Mouse (Mus musculus): ENCODE measurements around the gene Dcxr. TPM values are rescaled to one million over a fixed set of nuclear protein-coding genes. Genes with fewer than 3 reads are reported as not detected.

Dcxr gene
- polyA plus RNA-seq, 1 experiment from 2014 or later, result 11.8 TPM

GRCm38 (mm10) chr11:120706120-120706519, 21.0 kb downstream of the Dcxr start:
- no peaks in the 10 kb centered on the region for H3K27me3 ChIP-seq (ENCODE audit: control insufficient read depth, insufficient read depth, low read length)
- no peak for ATAC-seq (replicated peaks; ENCODE audit: low FRiP score)
- WGBS, result 66% methylated on average over 5 of the region's 5 CpGs
- no peak overlapping the region for H3K4me3 ChIP-seq (ENCODE audit: low read depth, low read length)
- no peak overlapping the region for H3K9ac ChIP-seq (ENCODE audit: low read length)
- no peaks in the 10 kb centered on the region for H3K36me3 ChIP-seq (ENCODE audit: control insufficient read depth, insufficient read depth, low read length)
- no peaks in the 10 kb centered on the region for H3K9me3 ChIP-seq (ENCODE audit: control insufficient read depth, low read length)
- no peak overlapping the region for H3K4me2 ChIP-seq (ENCODE audit: low read depth, low read length, severe bottlenecking)
- no peak for DNase-seq (ENCODE audit: low spot score)
- H3K27ac ChIP-seq (ENCODE audit: low read depth, low read length), result no peak overlapping the region
- peaks cover 32% of the 10 kb centered on the region for H3K4me1 ChIP-seq (replicated peaks; ENCODE audit: control insufficient read depth, insufficient read depth, low read length)

GRCm38 (mm10) chr11:120704486-120705325, 22.4 kb downstream of the Dcxr start:
- H3K4me1 ChIP-seq (replicated peaks; ENCODE audit: control insufficient read depth, insufficient read depth, low read length), result peaks cover 32% of the 10 kb centered on the region
- no peaks in the 10 kb centered on the region for H3K27me3 ChIP-seq (ENCODE audit: control insufficient read depth, insufficient read depth, low read length)
- no peak overlapping the region for H3K4me3 ChIP-seq (ENCODE audit: low read depth, low read length)
- H3K9ac ChIP-seq (ENCODE audit: low read length), result peak overlapping the region; percentile 35; the same call in 1 of the 2 replicates
- H3K4me2 ChIP-seq (ENCODE audit: low read depth, low read length, severe bottlenecking), result no peak overlapping the region
- ATAC-seq (replicated peaks; ENCODE audit: low FRiP score) (0 out of 2 replicates have a peak, but pooled peaks have one; percentile 6), DNase-seq (ENCODE audit: low spot score) (peak; percentile 52)
- H3K27ac ChIP-seq (ENCODE audit: low read depth, low read length), result no peak overlapping the region
- no peaks in the 10 kb centered on the region for H3K36me3 ChIP-seq (ENCODE audit: control insufficient read depth, insufficient read depth, low read length)
- H3K9me3 ChIP-seq (ENCODE audit: control insufficient read depth, low read length), result no peaks in the 10 kb centered on the region
- WGBS, result 17% methylated on average over 8 of the region's 8 CpGs

- DNase-seq (ENCODE audit: low spot score), result no peak
- Histone ChIP-seq H3K36me3 (ENCODE audit: control insufficient read depth, insufficient read depth, low read length) (no peaks in the 10 kb centered on the region), H3K9me3 (ENCODE audit: control insufficient read depth, low read length) (no peaks in the 10 kb centered on the region), H3K4me1 (replicated peaks; ENCODE audit: control insufficient read depth, insufficient read depth, low read length) (peaks cover 32% of the 10 kb centered on the region), H3K27ac (ENCODE audit: low read depth, low read length) (0 out of 2 replicates have a peak overlapping the region, but pooled peaks have one; percentile 12), H3K27me3 (ENCODE audit: control insufficient read depth, insufficient read depth, low read length) (no peaks in the 10 kb centered on the region), H3K4me3 (ENCODE audit: low read depth, low read length) (no peak overlapping the region), H3K9ac (ENCODE audit: low read length) (peak overlapping the region; percentile 35; the same call in 1 of the 2 replicates), H3K4me2 (ENCODE audit: low read depth, low read length, severe bottlenecking) (no peak overlapping the region)
- 43% methylated on average over 15 of the region's 15 CpGs for WGBS
- ATAC-seq (replicated peaks; ENCODE audit: low FRiP score), result no peak
These were observed 23.2 kb downstream of the Dcxr start for GRCm38 (mm10) chr11:120703696-120704454.

- Histone ChIP-seq H3K36me3 (ENCODE audit: control insufficient read depth, insufficient read depth, low read length) (no peaks in the 10 kb centered on the region; the same call in 1 of the 2 replicates), H3K4me1 (replicated peaks; ENCODE audit: control insufficient read depth, insufficient read depth, low read length) (peaks cover 5% of the 10 kb centered on the region; the same call in 1 of the 2 replicates), H3K4me2 (ENCODE audit: low read depth, low read length, severe bottlenecking) (no peak overlapping the region), H3K4me3 (ENCODE audit: low read depth, low read length) (no peak overlapping the region), H3K27me3 (ENCODE audit: control insufficient read depth, insufficient read depth, low read length) (no peaks in the 10 kb centered on the region), H3K27ac (ENCODE audit: low read depth, low read length) (no peak overlapping the region), H3K9ac (ENCODE audit: low read length) (no peak overlapping the region), H3K9me3 (ENCODE audit: control insufficient read depth, low read length) (no peaks in the 10 kb centered on the region)
- no peak for DNase-seq (ENCODE audit: low spot score)
- 77% methylated on average over 10 of the region's 10 CpGs for WGBS
- ATAC-seq (replicated peaks; ENCODE audit: low FRiP score), result no peak
These were observed 29.3 kb downstream of the Dcxr start for GRCm38 (mm10) chr11:120697741-120698140.

GRCm38 (mm10) chr11:120696568-120696967, 30.5 kb downstream of the Dcxr start:
- Histone ChIP-seq H3K9ac (ENCODE audit: low read length) (no peak overlapping the region), H3K4me1 (replicated peaks; ENCODE audit: control insufficient read depth, insufficient read depth, low read length) (peaks cover 5% of the 10 kb centered on the region; the same call in 1 of the 2 replicates), H3K4me3 (ENCODE audit: low read depth, low read length) (no peak overlapping the region), H3K9me3 (ENCODE audit: control insufficient read depth, low read length) (no peaks in the 10 kb centered on the region), H3K4me2 (ENCODE audit: low read depth, low read length, severe bottlenecking) (no peak overlapping the region), H3K36me3 (ENCODE audit: control insufficient read depth, insufficient read depth, low read length) (no peaks in the 10 kb centered on the region; the same call in 1 of the 2 replicates), H3K27me3 (ENCODE audit: control insufficient read depth, insufficient read depth, low read length) (no peaks in the 10 kb centered on the region), H3K27ac (ENCODE audit: low read depth, low read length) (no peak overlapping the region)
- WGBS, result 91% methylated on average over 6 of the region's 6 CpGs
- no peak for ATAC-seq (replicated peaks; ENCODE audit: low FRiP score)
- no peak for DNase-seq (ENCODE audit: low spot score)

- H3K4me3 ChIP-seq (ENCODE audit: low read depth, low read length), result no peak overlapping the region
- H3K27ac ChIP-seq (ENCODE audit: low read depth, low read length), result peak overlapping the region; percentile 26
- peaks cover 5% of the 10 kb centered on the region; the same call in 1 of the 2 replicates for H3K4me1 ChIP-seq (replicated peaks; ENCODE audit: control insufficient read depth, insufficient read depth, low read length)
- ATAC-seq (replicated peaks; ENCODE audit: low FRiP score) (peak; percentile 64), DNase-seq (ENCODE audit: low spot score) (peak; percentile 72)
- no peaks in the 10 kb centered on the region; the same call in 1 of the 2 replicates for H3K36me3 ChIP-seq (ENCODE audit: control insufficient read depth, insufficient read depth, low read length)
- no peak overlapping the region; the same call in 1 of the 2 replicates for H3K9ac ChIP-seq (ENCODE audit: low read length)
- H3K9me3 ChIP-seq (ENCODE audit: control insufficient read depth, low read length), result no peaks in the 10 kb centered on the region
- WGBS, result 72% methylated on average over 12 of the region's 12 CpGs
- no peaks in the 10 kb centered on the region for H3K27me3 ChIP-seq (ENCODE audit: control insufficient read depth, insufficient read depth, low read length)
- no peak overlapping the region for H3K4me2 ChIP-seq (ENCODE audit: low read depth, low read length, severe bottlenecking)
These were observed 31.4 kb downstream of the Dcxr start for GRCm38 (mm10) chr11:120695641-120696040.

GRCm38 (mm10) chr11:120695184-120695583, 31.9 kb downstream of the Dcxr start:
- DNase-seq (ENCODE audit: low spot score), result peak; percentile 66
- no peaks in the 10 kb centered on the region; the same call in 1 of the 2 replicates for H3K36me3 ChIP-seq (ENCODE audit: control insufficient read depth, insufficient read depth, low read length)
- H3K4me1 ChIP-seq (replicated peaks; ENCODE audit: control insufficient read depth, insufficient read depth, low read length), result peaks cover 5% of the 10 kb centered on the region; the same call in 1 of the 2 replicates
- peak overlapping the region; percentile 26; the same call in 1 of the 2 replicates for H3K27ac ChIP-seq (ENCODE audit: low read depth, low read length)
- ATAC-seq (replicated peaks; ENCODE audit: low FRiP score), result peak; percentile 60
- peak overlapping the region; percentile 8; the same call in 1 of the 2 replicates for H3K9ac ChIP-seq (ENCODE audit: low read length)
- 38% methylated on average over 4 of the region's 4 CpGs for WGBS
- H3K4me2 ChIP-seq (ENCODE audit: low read depth, low read length, severe bottlenecking), result 0 out of 2 replicates have a peak overlapping the region, but pooled peaks have one; percentile 15
- H3K9me3 ChIP-seq (ENCODE audit: control insufficient read depth, low read length), result no peaks in the 10 kb centered on the region
- no peak overlapping the region for H3K4me3 ChIP-seq (ENCODE audit: low read depth, low read length)
- H3K27me3 ChIP-seq (ENCODE audit: control insufficient read depth, insufficient read depth, low read length), result no peaks in the 10 kb centered on the region

- ATAC-seq (replicated peaks; ENCODE audit: low FRiP score), result no peak
- no peak for DNase-seq (ENCODE audit: low spot score)
- H3K27me3 ChIP-seq (ENCODE audit: control insufficient read depth, insufficient read depth, low read length), result no peaks in the 10 kb centered on the region
- no peak overlapping the region for H3K27ac ChIP-seq (ENCODE audit: low read depth, low read length)
- H3K4me3 ChIP-seq (ENCODE audit: low read depth, low read length), result no peak overlapping the region
- no peak overlapping the region for H3K4me2 ChIP-seq (ENCODE audit: low read depth, low read length, severe bottlenecking)
- H3K36me3 ChIP-seq (ENCODE audit: control insufficient read depth, insufficient read depth, low read length), result no peaks in the 10 kb centered on the region; the same call in 1 of the 2 replicates
- H3K9me3 ChIP-seq (ENCODE audit: control insufficient read depth, low read length), result no peaks in the 10 kb centered on the region
- H3K9ac ChIP-seq (ENCODE audit: low read length), result no peak overlapping the region
- WGBS, result 63% methylated on average over 3 of the region's 3 CpGs
- H3K4me1 ChIP-seq (replicated peaks; ENCODE audit: control insufficient read depth, insufficient read depth, low read length), result peaks cover 5% of the 10 kb centered on the region; the same call in 1 of the 2 replicates
These were observed 33.6 kb downstream of the Dcxr start for GRCm38 (mm10) chr11:120693461-120693860.

Data from forebrain, embryonic 11.5 days (tissue).